Mouse (Mus musculus) naive thymus-derived CD4-positive, alpha-beta T cell, adult 5 months (primary cell): ENCODE measurements around the gene Ttc9. TPM values are rescaled to one million over a fixed set of nuclear protein-coding genes. Genes with fewer than 3 reads are reported as not detected.

Experiments
- polyA plus RNA-seq: library from polyadenylated mRNA; unstranded; fragments of 100-300 nt; shearing (Covaris generic); gene quantifications from one replicate; pipeline ENCODE4 v1.2.1, GENCODE M21; 2017

The Ttc9 gene
- not detected for polyA plus RNA-seq

DNA sequence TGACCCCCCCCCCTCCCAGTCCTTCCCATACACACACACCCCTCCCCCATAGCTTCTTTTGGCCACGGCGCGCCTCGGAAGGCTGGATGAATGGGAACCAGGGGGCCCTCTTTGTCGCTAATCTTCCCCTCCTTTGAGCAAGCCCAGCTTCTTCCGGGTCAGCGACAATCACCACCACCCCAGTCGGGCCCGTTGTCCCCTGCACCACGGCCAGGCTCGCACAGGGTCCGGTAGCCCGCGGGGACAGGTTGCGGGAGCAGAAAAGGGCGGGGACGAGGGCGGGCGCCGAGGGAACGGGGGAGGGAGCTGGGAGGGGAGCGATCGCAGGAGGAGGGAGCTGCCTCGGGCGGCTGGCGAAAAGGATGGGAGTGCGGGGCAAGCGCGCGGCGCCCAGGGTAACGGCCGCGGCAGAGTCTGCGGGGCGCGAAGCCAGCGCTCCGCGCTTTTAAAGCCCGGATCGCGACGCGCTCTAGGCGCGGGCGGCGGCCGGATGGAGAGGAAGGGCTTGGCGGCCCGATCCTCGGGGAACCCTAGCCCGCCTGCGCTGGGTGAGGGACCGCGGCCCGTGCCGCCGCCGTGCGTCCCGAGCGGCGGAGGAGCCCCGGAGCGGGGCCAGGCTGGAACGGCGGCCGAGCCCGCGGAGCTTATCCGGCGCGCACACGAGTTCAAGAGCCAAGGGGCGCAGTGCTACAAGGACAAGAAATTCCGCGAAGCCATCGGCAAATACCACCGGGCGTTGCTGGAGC, at the start of gene Ttc9:
Gene Ttc9, plus strand, starts transcription at position 335 of the 746 bp plus-strand sequence.

DNA sequence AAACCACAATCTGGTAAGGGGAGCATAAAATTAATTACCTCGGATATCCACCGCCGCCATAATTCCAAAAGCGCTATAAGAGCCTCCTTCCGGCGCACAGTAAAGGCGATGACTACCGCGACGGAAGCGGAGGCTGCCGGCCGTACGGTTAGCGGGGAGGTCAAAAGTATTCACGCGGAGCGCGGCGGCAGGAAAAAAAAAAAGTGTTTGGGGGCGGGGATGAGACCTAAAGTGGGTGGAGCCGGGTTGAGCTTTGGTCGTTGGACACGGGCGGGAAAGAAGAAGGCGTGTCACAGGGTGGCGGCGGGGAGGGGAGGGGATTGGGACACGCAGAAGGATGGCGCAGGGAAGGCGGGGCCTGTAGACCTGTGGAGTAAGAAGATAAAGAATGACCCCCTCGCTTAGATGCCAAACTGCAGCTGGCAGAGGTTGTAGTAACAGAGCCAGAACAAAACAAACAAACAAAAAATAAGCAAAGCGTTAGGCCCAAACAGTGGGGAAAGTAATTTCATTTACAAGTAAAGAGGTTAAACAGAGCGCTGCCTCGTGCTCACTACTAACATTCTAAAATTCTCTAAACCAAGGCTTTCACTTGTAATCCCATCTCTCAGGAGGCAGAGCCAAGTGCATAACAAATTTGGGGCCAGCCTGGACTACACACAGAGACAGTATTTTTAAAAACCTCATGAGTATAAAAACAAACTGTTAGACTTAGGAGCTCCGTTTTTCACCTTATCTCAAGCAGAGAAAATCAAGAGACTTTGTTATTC, 36.0 kb upstream of the Ttc9 start, which contains the start of gene Med6:
Gene Med6, minus strand, starts transcription at position 107 of the 770 bp plus-strand sequence.

Other genes starting within 250 kb of the Ttc9 start
- not detected for gene Adam4, start 209.3 kb upstream of the Ttc9 start, polyA plus RNA-seq
- gene Cox16, start 146.1 kb upstream of the Ttc9 start, polyA plus RNA-seq = 211 TPM
- 8.9 TPM for gene Gm20498, start 98.3 kb upstream of the Ttc9 start, polyA plus RNA-seq
- gene Synj2bp, start 98.3 kb upstream of the Ttc9 start, polyA plus RNA-seq = 45.5 TPM
- gene Adam21, start 62.8 kb upstream of the Ttc9 start, polyA plus RNA-seq = not detected
- gene Med6, start 36.2 kb upstream of the Ttc9 start, polyA plus RNA-seq = 28.5 TPM
- gene Map3k9, start 149.9 kb downstream of the Ttc9 start, polyA plus RNA-seq = 5.9 TPM
- 14.3 TPM for gene Pcnx, start 228.8 kb downstream of the Ttc9 start, polyA plus RNA-seq